Mouse (Mus musculus): ENCODE data around the gene Dnajc7. TPM values are rescaled to one million over a fixed set of nuclear protein-coding genes. Genes with fewer than 3 reads are reported as not detected.
A peak's percentile ranks its signal among the peaks of the same experiment; 100 is the strongest.
"Not testable (repeated sequence)": the region's sequence is repeated elsewhere in the genome, so short reads cannot be mapped to it uniquely, and the experiment has no call there.

Gene Dnajc7
- polyA plus RNA-seq, 1 experiment from 2014 or later, result 184 TPM

GRCm38 (mm10) chr11:100601372-100601771, 18.6 kb downstream of the Dnajc7 start:
- Histone ChIP-seq H3K4me2 (no peak overlapping the region), H3K9me3 (replicated peaks) (no peaks in the 10 kb centered on the region), H3K36me3 (peaks cover 51% of the 10 kb centered on the region), H3K4me3 (no peak overlapping the region), H3K27ac (no peak overlapping the region), H3K4me1 (replicated peaks) (peaks cover 18% of the 10 kb centered on the region), H3K27me3 (no peaks in the 10 kb centered on the region), H3K9ac (no peak overlapping the region)
- ATAC-seq (replicated peaks; ENCODE audit: insufficient number of reproducible peaks, insufficient read depth, low FRiP score, low read depth), result no peak
- WGBS, result 91% methylated on average over 3 of the region's 3 CpGs

GRCm38 (mm10) chr11:100598074-100598473, 21.9 kb downstream of the Dnajc7 start:
- Histone ChIP-seq H3K4me1 (replicated peaks) (peaks cover 9% of the 10 kb centered on the region), H3K27ac (no peak overlapping the region), H3K9me3 (replicated peaks) (no peaks in the 10 kb centered on the region), H3K27me3 (no peaks in the 10 kb centered on the region), H3K4me3 (no peak overlapping the region), H3K9ac (no peak overlapping the region), H3K4me2 (no peak overlapping the region), H3K36me3 (peaks cover 77% of the 10 kb centered on the region)
- ATAC-seq (replicated peaks; ENCODE audit: insufficient number of reproducible peaks, insufficient read depth, low FRiP score, low read depth), result no peak
- WGBS, result 87% methylated on average over 4 of the region's 4 CpGs

- H3K9ac ChIP-seq, result no peak overlapping the region
- H3K27me3 ChIP-seq, result no peaks in the 10 kb centered on the region
- H3K4me2 ChIP-seq, result no peak overlapping the region
- peaks cover 90% of the 10 kb centered on the region for H3K36me3 ChIP-seq
- H3K4me1 ChIP-seq (replicated peaks), result peaks cover 6% of the 10 kb centered on the region
- no peak overlapping the region for H3K4me3 ChIP-seq
- 48% methylated on average over 4 of the region's 4 CpGs for WGBS
- no peaks in the 10 kb centered on the region for H3K9me3 ChIP-seq (replicated peaks)
- no peak; the same call in 1 of the 2 replicates for ATAC-seq (replicated peaks; ENCODE audit: insufficient number of reproducible peaks, insufficient read depth, low FRiP score, low read depth)
- H3K27ac ChIP-seq, result peak overlapping the region; percentile 35
Observed at GRCm38 (mm10) chr11:100595533-100595932, 24.4 kb downstream of the Dnajc7 start.

- Histone ChIP-seq H3K4me1 (replicated peaks) (peaks cover 6% of the 10 kb centered on the region), H3K27me3 (no peaks in the 10 kb centered on the region), H3K9ac (no peak overlapping the region), H3K36me3 (peaks cover 88% of the 10 kb centered on the region), H3K4me2 (no peak overlapping the region), H3K9me3 (replicated peaks) (no peaks in the 10 kb centered on the region), H3K27ac (no peak overlapping the region), H3K4me3 (no peak overlapping the region)
- no peak for ATAC-seq (replicated peaks; ENCODE audit: insufficient number of reproducible peaks, insufficient read depth, low FRiP score, low read depth)
- WGBS, result 82% methylated on average over 7 of the region's 7 CpGs
Observed at GRCm38 (mm10) chr11:100594608-100595007, 25.4 kb downstream of the Dnajc7 start.

GRCm38 (mm10) chr11:100592346-100593046, 27.5 kb downstream of the Dnajc7 start:
- Histone ChIP-seq H3K4me1 (replicated peaks) (peaks cover 6% of the 10 kb centered on the region), H3K4me2 (no peak overlapping the region), H3K4me3 (no peak overlapping the region), H3K9ac (no peak overlapping the region), H3K9me3 (replicated peaks) (no peaks in the 10 kb centered on the region), H3K27ac (no peak overlapping the region), H3K27me3 (no peaks in the 10 kb centered on the region), H3K36me3 (peaks cover 86% of the 10 kb centered on the region)
- 91% methylated on average over 11 of the region's 11 CpGs for WGBS
- no peak for ATAC-seq (replicated peaks; ENCODE audit: insufficient number of reproducible peaks, insufficient read depth, low FRiP score, low read depth)

- WGBS, result 91% methylated on average over 2 of the region's 2 CpGs
- Histone ChIP-seq H3K4me2 (no peak overlapping the region), H3K36me3 (peaks cover 96% of the 10 kb centered on the region), H3K9ac (no peak overlapping the region), H3K27me3 (no peaks in the 10 kb centered on the region), H3K4me3 (no peak overlapping the region), H3K4me1 (replicated peaks) (no peaks in the 10 kb centered on the region), H3K9me3 (replicated peaks) (no peaks in the 10 kb centered on the region), H3K27ac (no peak overlapping the region)
- ATAC-seq (replicated peaks; ENCODE audit: insufficient number of reproducible peaks, insufficient read depth, low FRiP score, low read depth), result no peak
Observed at GRCm38 (mm10) chr11:100588462-100588861, 31.5 kb downstream of the Dnajc7 start.

- 80% methylated on average over 3 of the region's 3 CpGs for whole genome bisulfite sequencing
- no peak for ATAC-seq (replicated peaks; ENCODE audit: insufficient number of reproducible peaks, insufficient read depth, low FRiP score, low read depth)
Observed at GRCm38 (mm10) chr11:100585148-100585547, 34.8 kb downstream of the Dnajc7 start.

GRCm38 (mm10) chr11:100584561-100584961, 35.4 kb downstream of the Dnajc7 start:
- Histone ChIP-seq H3K9me3 (replicated peaks) (no peaks in the 10 kb centered on the region), H3K36me3 (peaks cover 91% of the 10 kb centered on the region), H3K4me3 (no peak overlapping the region), H3K9ac (no peak overlapping the region), H3K4me1 (replicated peaks) (peaks cover 10% of the 10 kb centered on the region; the same call in 1 of the 2 replicates), H3K4me2 (no peak overlapping the region), H3K27me3 (no peaks in the 10 kb centered on the region), H3K27ac (no peak overlapping the region)
- ATAC-seq (replicated peaks; ENCODE audit: insufficient number of reproducible peaks, insufficient read depth, low FRiP score, low read depth), result no peak
- WGBS, result 86% methylated on average over 7 of the region's 7 CpGs

More at GRCm38 (mm10) chr11:100585148-100585547, 34.8 kb downstream of the Dnajc7 start:
- H3K27me3 ChIP-seq, result no peaks in the 10 kb centered on the region
- peaks cover 10% of the 10 kb centered on the region; the same call in 1 of the 2 replicates for H3K4me1 ChIP-seq (replicated peaks)
- no peaks in the 10 kb centered on the region for H3K9me3 ChIP-seq (replicated peaks)
- H3K4me2 ChIP-seq, result no peak overlapping the region
- H3K4me3 ChIP-seq, result no peak overlapping the region
- peaks cover 93% of the 10 kb centered on the region for H3K36me3 ChIP-seq
- no peak overlapping the region for H3K9ac ChIP-seq
- H3K27ac ChIP-seq, result no peak overlapping the region

GRCm38 (mm10) chr11:100582836-100583235, 37.1 kb downstream of the Dnajc7 start:
- Histone ChIP-seq H3K4me2 (no peak overlapping the region), H3K4me3 (no peak overlapping the region), H3K27ac (no peak overlapping the region), H3K4me1 (replicated peaks) (peaks cover 17% of the 10 kb centered on the region; the same call in 1 of the 2 replicates), H3K9me3 (replicated peaks) (no peaks in the 10 kb centered on the region), H3K9ac (no peak overlapping the region), H3K36me3 (peaks cover 85% of the 10 kb centered on the region), H3K27me3 (no peaks in the 10 kb centered on the region)
- WGBS, result 83% methylated on average over 2 of the region's 2 CpGs
- ATAC-seq (replicated peaks; ENCODE audit: insufficient number of reproducible peaks, insufficient read depth, low FRiP score, low read depth), result no peak

- H3K4me3 ChIP-seq; ATAC-seq (replicated peaks; ENCODE audit: insufficient number of reproducible peaks, insufficient read depth, low FRiP score, low read depth); H3K9me3 ChIP-seq (replicated peaks); H3K4me2 ChIP-seq; H3K27ac ChIP-seq; H3K9ac ChIP-seq; H3K27me3 ChIP-seq: not testable (repeated sequence)
- H3K4me1 ChIP-seq (replicated peaks), result peaks cover 17% of the 10 kb centered on the region; the same call in 1 of the 2 replicates
- WGBS, result 100% methylated on average over 1 of the region's 1 CpGs
- peaks cover 81% of the 10 kb centered on the region for H3K36me3 ChIP-seq
Observed at GRCm38 (mm10) chr11:100582413-100582812, 37.6 kb downstream of the Dnajc7 start.

- peak; percentile 41 for ATAC-seq (replicated peaks; ENCODE audit: insufficient number of reproducible peaks, insufficient read depth, low FRiP score, low read depth)
- Histone ChIP-seq H3K36me3 (peaks cover 74% of the 10 kb centered on the region), H3K4me2 (no peak overlapping the region), H3K4me1 (replicated peaks) (peaks cover 17% of the 10 kb centered on the region; the same call in 1 of the 2 replicates), H3K9ac (0 out of 2 replicates have a peak overlapping the region, but pooled peaks have one; percentile 3), H3K4me3 (no peak overlapping the region), H3K27ac (peak overlapping the region; percentile 56), H3K27me3 (no peaks in the 10 kb centered on the region), H3K9me3 (replicated peaks) (no peaks in the 10 kb centered on the region)
- WGBS, result 40% methylated on average over 4 of the region's 4 CpGs
Observed at GRCm38 (mm10) chr11:100581756-100582155, 38.2 kb downstream of the Dnajc7 start.

GRCm38 (mm10) chr11:100580275-100580674, 39.7 kb downstream of the Dnajc7 start:
- H3K36me3 ChIP-seq, result peaks cover 59% of the 10 kb centered on the region
- no peak overlapping the region for H3K4me2 ChIP-seq
- H3K9ac ChIP-seq, result no peak overlapping the region
- peaks cover 25% of the 10 kb centered on the region for H3K4me1 ChIP-seq (replicated peaks)
- no peak overlapping the region for H3K4me3 ChIP-seq
- no peaks in the 10 kb centered on the region for H3K9me3 ChIP-seq (replicated peaks)
- ATAC-seq (replicated peaks; ENCODE audit: insufficient number of reproducible peaks, insufficient read depth, low FRiP score, low read depth), result no peak
- no peaks in the 10 kb centered on the region for H3K27me3 ChIP-seq
- WGBS, result 87% methylated on average over 13 of the region's 13 CpGs
- no peak overlapping the region for H3K27ac ChIP-seq

All from heart, embryonic 15.5 days (tissue).